Mouse (Mus musculus) intestine, postnatal 0 days (tissue): ENCODE measurements around the gene Sgsm3. TPM values are rescaled to one million over a fixed set of nuclear protein-coding genes. Genes with fewer than 3 reads are reported as not detected.

Source experiments
- ATAC-seq: fragments of 200-750 bp; cut with Nextera tagmentation; 2 replicates; pipeline ENCODE4 v1.8.0; 2017; ENCODE audit warnings: mild to moderate bottlenecking, moderate TSS enrichment, moderate library complexity
- H3K27ac ChIP-seq: fragments of 300-500 bp; sonication (generic); 2 replicates; pipeline ENCODE4 v1.5.1; 2014; ENCODE audit warnings: mild to moderate bottlenecking, low read depth, low read length, moderate library complexity
- H3K27me3 ChIP-seq: fragments of 300-500 bp; sonication (generic); replicated peaks from 2 replicates; pipeline ENCODE4 v1.6.1; 2014; ENCODE audit warnings: low read length, mixed read lengths; ENCODE audit not compliant: control insufficient read depth, insufficient read depth
- H3K36me3 ChIP-seq: fragments of 300-500 bp; sonication (generic); 2 replicates; pipeline ENCODE4 v1.6.1; 2014; ENCODE audit warnings: mild to moderate bottlenecking, moderate library complexity; ENCODE audit not compliant: control insufficient read depth, insufficient read depth
- H3K4me1 ChIP-seq: fragments of 300-500 bp; sonication (generic); replicated peaks from 2 replicates; pipeline ENCODE4 v1.6.1; 2014; ENCODE audit warnings: antibody characterized with exemption, low read length, mixed read lengths; ENCODE audit not compliant: control insufficient read depth, insufficient read depth
- H3K4me2 ChIP-seq: fragments of 300-500 bp; sonication (generic); replicated peaks from 2 replicates; pipeline ENCODE4 v1.6.1; 2014; ENCODE audit warnings: low read depth, mild to moderate bottlenecking, moderate library complexity
- H3K4me3 ChIP-seq: fragments of 300-500 bp; sonication (generic); 2 replicates; pipeline ENCODE4 v1.5.1; 2014; ENCODE audit warnings: low read depth, low read length
- H3K9ac ChIP-seq: fragments of 300-500 bp; sonication (generic); 2 replicates; pipeline ENCODE4 v1.6.1; 2014; ENCODE audit warnings: mild to moderate bottlenecking, low read depth, low read length
- H3K9me3 ChIP-seq: fragments of 300-500 bp; sonication (generic); 2 replicates; pipeline ENCODE4 v1.6.1; 2016; ENCODE audit warnings: mixed run types; ENCODE audit not compliant: control insufficient read depth
- CTCF ChIP-seq: sonication (generic); IDR thresholded peaks from 2 replicates; pipeline ENCODE4 v1.5.1; 2016; ENCODE audit warnings: low read depth, mild to moderate bottlenecking, control low read depth, antibody characterized with exemption, moderate library complexity
- WGBS: fragments of 180-500 bp; shearing (Covaris S2); extraction: QIAGEN DNeasy Blood & Tissue Kit; methylation state at CpG from one replicate; pipeline ENCODE4 v1.1.7; 2014; 5-methylcytosine and 5-hydroxymethylcytosine counted together
- polyA plus RNA-seq: library from polyadenylated mRNA; unstranded; fragments of >200 nt; fragmentation: Nextera tagmentation; extraction: Ambion mirVana; gene quantifications from 2 replicates; pipeline ENCODE4 v1.2.1, GENCODE M21; 2015

The Sgsm3 gene
- polyA plus RNA-seq, 1 experiment from 2014 or later = 13.4 TPM

DNA sequence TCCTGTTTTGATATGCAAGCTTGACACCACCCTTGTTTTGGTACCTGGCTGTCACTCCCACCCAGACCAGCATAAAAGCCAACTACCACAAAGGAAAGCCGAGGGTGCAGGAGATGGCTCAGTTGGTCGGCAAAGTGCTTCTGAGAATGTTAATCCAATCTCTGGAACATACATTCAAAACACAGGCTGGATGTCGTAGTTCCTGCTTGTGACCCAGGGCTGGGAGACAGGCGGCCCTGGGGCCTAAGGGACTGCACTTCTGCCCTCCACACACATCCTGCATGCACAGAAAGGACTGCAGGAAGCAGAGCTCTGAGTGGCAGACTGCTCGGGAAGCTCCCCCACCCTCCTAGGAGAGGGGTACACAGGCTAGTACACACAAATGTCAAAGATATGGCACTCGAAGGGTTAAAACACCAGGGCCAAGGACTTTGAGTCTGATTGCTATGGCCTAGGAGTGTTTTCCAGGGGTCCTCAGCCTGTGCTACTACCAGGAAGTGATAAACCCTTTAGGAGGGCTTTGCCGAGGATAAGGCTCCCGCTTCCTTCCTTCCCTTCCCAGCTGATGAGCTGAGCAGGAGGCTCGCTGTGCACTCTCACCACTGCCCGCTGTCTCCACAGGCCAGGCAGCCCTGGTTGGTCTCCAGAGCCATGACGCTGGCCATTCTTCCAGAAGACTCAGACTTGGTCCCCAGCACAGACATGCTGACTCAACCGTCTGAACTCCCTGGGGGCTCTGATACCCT, 58.0 kb downstream of the Sgsm3 start:
- H3K9me3 ChIP-seq = no peaks in the 10 kb centered on the region
- WGBS = 63% methylated on average over 12 of the region's 12 CpGs
- H3K27ac ChIP-seq = no peak overlapping the region
- H3K4me3 ChIP-seq = no peak overlapping the region
- H3K27me3 ChIP-seq = no peaks in the 10 kb centered on the region
- ATAC-seq = no peak
- no peak overlapping the region for H3K9ac ChIP-seq
- peaks cover 18% of the 10 kb centered on the region for H3K4me1 ChIP-seq
- H3K4me2 ChIP-seq = no peak overlapping the region
- no peaks in the 10 kb centered on the region for H3K36me3 ChIP-seq
- no peak for TF ChIP-seq CTCF

- TF ChIP-seq CTCF = no peak
- Histone ChIP-seq H3K4me3 (no peak overlapping the region), H3K9me3 (no peaks in the 10 kb centered on the region), H3K9ac (no peak overlapping the region), H3K36me3 (no peaks in the 10 kb centered on the region), H3K27me3 (no peaks in the 10 kb centered on the region), H3K27ac (no peak overlapping the region), H3K4me1 (peaks cover 8% of the 10 kb centered on the region), H3K4me2 (no peak overlapping the region)
- 89% methylated on average over 5 of the region's 5 CpGs for WGBS
- ATAC-seq = no peak
Measured at GRCm38 (mm10) chr15:81038419-81038818, 60.9 kb downstream of the Sgsm3 start.

- Histone ChIP-seq H3K4me2 (no peak overlapping the region), H3K9ac (no peak overlapping the region), H3K27me3 (no peaks in the 10 kb centered on the region), H3K4me3 (no peak overlapping the region), H3K36me3 (peaks cover 4% of the 10 kb centered on the region; the same call in 1 of the 2 replicates), H3K9me3 (no peaks in the 10 kb centered on the region), H3K27ac (no peak overlapping the region), H3K4me1 (no peaks in the 10 kb centered on the region; the same call in none of the 2 replicates)
- 0 out of 2 replicates have a peak, but pooled peaks have one; percentile 19 for ATAC-seq
- no peak for TF ChIP-seq CTCF
- WGBS = 75% methylated on average over 4 of the region's 4 CpGs
Measured at GRCm38 (mm10) chr15:81041767-81042166, 64.2 kb downstream of the Sgsm3 start.

DNA sequence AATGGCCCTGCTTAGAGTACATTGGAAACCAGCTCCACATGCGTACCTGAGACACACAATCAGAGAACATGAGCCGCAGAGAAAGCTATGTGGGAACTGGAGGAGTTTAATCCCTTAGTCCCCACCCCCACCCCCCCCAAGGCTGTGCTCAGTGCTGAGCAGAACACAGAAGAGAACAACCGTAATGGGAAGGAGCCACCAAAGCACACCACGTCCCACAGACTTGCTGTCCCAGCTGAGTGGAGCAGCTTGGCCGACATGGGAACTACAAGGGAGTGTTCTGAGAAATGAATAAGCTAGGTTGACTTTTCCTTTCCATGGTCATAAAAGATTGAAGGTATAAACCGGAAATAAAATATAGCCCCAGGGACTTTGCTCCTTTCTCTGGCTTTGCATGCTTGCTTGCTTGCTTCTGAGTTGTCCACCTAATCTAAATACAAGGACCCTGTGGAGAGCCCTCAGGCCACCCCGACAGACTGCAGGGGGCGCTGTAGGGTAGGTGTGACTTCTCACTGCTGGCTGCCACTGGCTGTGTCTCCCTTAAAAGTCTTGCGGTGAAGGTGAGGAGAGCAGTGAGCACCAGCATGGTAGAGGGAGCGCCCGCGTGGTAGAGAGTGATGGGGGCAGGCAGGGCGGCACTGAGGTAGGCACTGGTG, 64.8 kb downstream of the Sgsm3 start:
- peak; percentile 83 for ATAC-seq
- TF ChIP-seq CTCF = peak; percentile 71
- Histone ChIP-seq H3K4me1 (no peaks in the 10 kb centered on the region; the same call in none of the 2 replicates), H3K9me3 (no peaks in the 10 kb centered on the region), H3K4me2 (no peak overlapping the region), H3K4me3 (no peak overlapping the region), H3K27me3 (no peaks in the 10 kb centered on the region), H3K9ac (no peak overlapping the region), H3K27ac (no peak overlapping the region), H3K36me3 (peaks cover 4% of the 10 kb centered on the region; the same call in 1 of the 2 replicates)
- 52% methylated on average over 13 of the region's 13 CpGs for WGBS

- H3K9ac ChIP-seq = no peak overlapping the region
- TF ChIP-seq CTCF = no peak
- no peak overlapping the region for H3K27ac ChIP-seq
- no peak for ATAC-seq
- H3K4me3 ChIP-seq = no peak overlapping the region
- H3K27me3 ChIP-seq = no peaks in the 10 kb centered on the region
- peaks cover 4% of the 10 kb centered on the region; the same call in 1 of the 2 replicates for H3K36me3 ChIP-seq
- H3K9me3 ChIP-seq = no peaks in the 10 kb centered on the region
- 86% methylated on average over 9 of the region's 9 CpGs for WGBS
- no peaks in the 10 kb centered on the region; the same call in none of the 2 replicates for H3K4me1 ChIP-seq
- no peak overlapping the region for H3K4me2 ChIP-seq
Measured at GRCm38 (mm10) chr15:81044446-81044845, 66.9 kb downstream of the Sgsm3 start.

DNA sequence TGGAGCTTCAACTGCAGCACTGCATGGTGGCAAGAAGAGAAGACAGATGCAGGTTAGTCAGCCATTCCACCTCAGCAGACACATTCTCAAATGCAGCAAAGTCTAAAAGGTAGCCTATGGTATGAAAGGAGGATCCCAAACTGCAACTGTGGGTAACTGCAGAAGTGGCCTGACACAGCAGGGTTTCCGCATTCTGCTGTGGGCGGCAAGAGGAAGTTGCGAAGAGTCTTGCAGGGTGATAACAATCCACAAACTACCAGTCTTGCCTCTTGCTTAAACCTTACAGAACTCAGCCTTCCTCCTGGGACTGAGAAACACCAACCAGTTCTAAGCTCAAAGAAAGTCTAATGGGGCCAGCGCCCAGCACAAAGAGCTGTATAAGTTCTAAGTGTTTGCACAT, 67.8 kb downstream of the Sgsm3 start:
- TF ChIP-seq CTCF = no peak
- Histone ChIP-seq H3K9me3 (no peaks in the 10 kb centered on the region), H3K4me1 (no peaks in the 10 kb centered on the region; the same call in none of the 2 replicates), H3K4me3 (no peak overlapping the region), H3K27ac (no peak overlapping the region), H3K36me3 (peaks cover 4% of the 10 kb centered on the region; the same call in 1 of the 2 replicates), H3K4me2 (no peak overlapping the region), H3K27me3 (no peaks in the 10 kb centered on the region), H3K9ac (no peak overlapping the region)
- WGBS = 91% methylated on average over 4 of the region's 4 CpGs
- ATAC-seq = no peak
